In the genomic region with DNA sequence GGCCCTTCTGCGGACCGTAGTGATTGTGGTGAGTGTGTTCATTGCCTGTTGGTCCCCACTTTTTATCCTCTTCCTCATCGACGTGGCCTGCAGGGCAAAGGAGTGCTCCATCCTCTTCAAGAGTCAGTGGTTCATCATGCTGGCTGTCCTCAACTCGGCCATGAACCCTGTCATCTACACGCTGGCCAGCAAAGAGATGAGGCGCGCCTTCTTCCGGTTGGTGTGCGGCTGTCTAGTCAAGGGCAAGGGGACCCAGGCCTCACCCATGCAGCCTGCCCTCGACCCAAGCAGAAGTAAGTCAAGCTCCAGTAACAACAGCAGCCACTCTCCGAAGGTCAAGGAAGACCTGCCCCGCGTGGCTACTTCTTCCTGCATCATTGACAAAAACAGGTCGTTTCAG, we compare ENCODE assay signal across 26 mouse cellular contexts. TPM values are rescaled to one million over a fixed set of nuclear protein-coding genes. Genes with fewer than 3 reads are reported as not detected.
A peak's percentile ranks its signal among the peaks of the same experiment; 100 is the strongest.
DNase-seq lines count a peak whose midpoint lies in the region; ATAC-seq and TF ChIP-seq lines count a peak whose summit lies in the region.
"Had no signal": no experiment of that assay in that cellular context is flagged by ENCODE, and none has a peak within 500 bp of the region (broad histone marks: within the 10 kb centered on the region; RNA-seq: fewer than 3 reads in every experiment).

No protein-coding gene starts in this region.

- peak; percentile 91 for DNase-seq in heart, adult 11 months
- no peak for DNase-seq in heart, adult 18-20 months
- DNase-seq in lung, postnatal 25 days (ENCODE audit: low spot score) = no peak
- DNase-seq: adrenal gland, adult 8-10 months; adrenal gland, postnatal 25 days; B cell, adult 2 months; cerebellum, adult 11-12 months; cerebellum, adult 8-10 months; embryo, embryonic 11 days; forebrain, postnatal 0 days; gastrocnemius, postnatal 14 days; heart, adult 2 months; heart, postnatal 14 days; heart, postnatal 4 days had no signal

- no peak for ATAC-seq in megakaryocyte, adult 5-6 weeks (ENCODE audit: poor library complexity, severe bottlenecking)
- ATAC-seq: activated CD4-positive, CD25-positive, alpha-beta regulatory T cell, adult 4 months; forebrain, postnatal 0 days had no signal

- peaks cover 7% of the 10 kb centered on the region for H3K27me3 ChIP-seq in megakaryocyte, embryonic 14.5 days (replicated peaks)
- peaks cover 17% of the 10 kb centered on the region for H3K27me3 ChIP-seq in E14TG2a.4 (ENCODE audit: insufficient read depth, low read length)
- H3K27me3 ChIP-seq: CH12.LX; embryonic facial prominence, embryonic 13.5 days; forebrain, embryonic 12.5 days; heart, embryonic 13.5 days; hindbrain, embryonic 15.5 days; intestine, embryonic 15.5 days had no signal

- TF ChIP-seq CTCF in E14TG2a.4 (conservative IDR thresholded peaks at IDR 0.05; ENCODE audit: low read length) = no peak

- peaks cover 11% of the 10 kb centered on the region; the same call in 1 of the 2 replicates for H3K4me1 ChIP-seq in megakaryocyte, embryonic 14.5 days
- peaks cover 17% of the 10 kb centered on the region for H3K4me1 ChIP-seq in E14TG2a.4 (replicated peaks; ENCODE audit: low read depth, low read length)

- peak overlapping the region; percentile 17 for H3K4me3 ChIP-seq in megakaryocyte, embryonic 14.5 days (replicated peaks)
- peak overlapping the region; percentile 55 for H3K4me3 ChIP-seq in E14TG2a.4 (replicated peaks; ENCODE audit: low read length)
- H3K4me3 ChIP-seq: embryonic facial prominence, embryonic 10.5 days; embryonic facial prominence, embryonic 13.5 days; erythroblast, embryonic 14.5 days; forebrain, embryonic 12.5 days; intestine, embryonic 15.5 days had no signal

- H3K9me3 ChIP-seq in megakaryocyte, embryonic 14.5 days = peaks cover 16% of the 10 kb centered on the region
- H3K9me3 ChIP-seq in E14TG2a.4 (ENCODE audit: low read length) = no peaks in the 10 kb centered on the region
- H3K9me3 ChIP-seq: forebrain, embryonic 12.5 days; hindbrain, embryonic 15.5 days; intestine, embryonic 15.5 days had no signal

- no peaks in the 10 kb centered on the region for H3K36me3 ChIP-seq in megakaryocyte, embryonic 14.5 days (replicated peaks; ENCODE audit: low read length)
- H3K36me3 ChIP-seq in E14TG2a.4 (ENCODE audit: insufficient read depth, low read length) = no peaks in the 10 kb centered on the region
- H3K36me3 ChIP-seq: hindbrain, embryonic 15.5 days had no signal

RNA-seq across cellular contexts. Expression of a gene that starts 11.1 kb away (rescaled TPM):
- 10 to 100 TPM; 11.5 to 12.7 TPM for total RNA-seq in heart, adult 18-20 months (2021)
- not detected in 2 replicates for polyA plus RNA-seq in megakaryocyte, embryonic 14.5 days (2012; ENCODE audit: insufficient read depth, low replicate concordance)
- total RNA-seq in megakaryocyte, adult 5-6 weeks (2015) = 1.8 and 2.6 TPM in 2 replicates
- 1.1 and 1.6 TPM in 2 replicates for total RNA-seq in megakaryocyte, adult 5-6 weeks (2017)
